Mouse (Mus musculus) splenic B cell, adult 2 months (primary cell): ENCODE data around the gene Ryr2.
A peak's percentile ranks its signal among the peaks of the same experiment; 100 is the strongest.
"Not testable (repeated sequence)": the region's sequence is repeated elsewhere in the genome, so short reads cannot be mapped to it uniquely, and the experiment has no call there.

Experiments used
- DNase-seq: peaks from one replicate; pipeline ENCODE4 v3.0.0-alpha.2; 2011; ENCODE audit warnings: low read depth, low spot score
- H3K27me3 ChIP-seq: 2 replicates; pipeline ENCODE4 v1.6.1; 2012; ENCODE audit warnings: mild to moderate bottlenecking, low read length, moderate library complexity, mixed read lengths; ENCODE audit not compliant: control insufficient read depth, poor library complexity, insufficient read depth, severe bottlenecking
- H3K36me3 ChIP-seq: 2 replicates; pipeline ENCODE4 v1.6.1; 2012; ENCODE audit warnings: mild to moderate bottlenecking, low read length, moderate library complexity, mixed read lengths; ENCODE audit not compliant: control insufficient read depth, poor library complexity, insufficient read depth, severe bottlenecking

Ryr2 gene

DNA sequence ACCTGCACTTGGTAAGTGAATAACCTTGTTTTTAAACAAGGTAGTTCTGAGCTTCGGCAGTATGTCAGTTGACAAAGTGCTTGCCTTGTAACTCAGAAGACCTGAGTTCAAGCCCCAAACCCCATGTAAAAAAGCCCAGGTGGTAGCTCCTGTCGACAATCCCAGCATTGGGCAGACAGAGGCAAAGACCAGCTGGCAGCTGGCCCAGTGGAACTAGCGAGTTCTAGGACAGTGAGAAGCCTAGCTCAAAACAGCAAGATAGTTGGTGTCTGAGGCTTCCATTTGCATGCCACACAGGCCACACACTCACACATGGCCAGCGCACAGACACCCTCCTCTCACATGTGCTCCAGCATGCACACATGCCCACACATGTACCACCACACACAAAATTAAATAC is 129.1 kb downstream of the Ryr2 start:
- no peak for DNase-seq
- Histone ChIP-seq H3K36me3 (no peaks in the 10 kb centered on the region), H3K27me3 (no peaks in the 10 kb centered on the region)

DNA sequence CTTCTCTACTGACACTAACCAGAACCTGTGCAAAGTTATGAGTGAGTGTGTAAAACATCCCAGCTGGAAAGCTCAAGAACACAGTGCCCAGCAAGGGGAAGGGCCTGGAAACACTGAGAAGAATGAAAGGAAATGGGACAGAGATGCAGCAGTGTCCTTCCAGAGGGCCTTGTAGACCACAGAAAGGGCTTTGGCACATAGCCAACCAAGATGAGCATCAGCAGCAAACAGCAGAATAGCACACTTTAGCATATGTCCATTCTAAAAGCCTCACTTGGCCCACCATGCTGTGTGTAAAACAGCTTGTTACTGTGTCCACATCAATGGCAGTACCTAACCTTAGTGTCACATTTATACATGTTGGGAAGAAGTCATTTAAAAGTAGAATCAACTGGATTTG is 142.4 kb downstream of the Ryr2 start:
- DNase-seq, result no peak
- H3K36me3 ChIP-seq, result no peaks in the 10 kb centered on the region
- no peaks in the 10 kb centered on the region for H3K27me3 ChIP-seq

DNA sequence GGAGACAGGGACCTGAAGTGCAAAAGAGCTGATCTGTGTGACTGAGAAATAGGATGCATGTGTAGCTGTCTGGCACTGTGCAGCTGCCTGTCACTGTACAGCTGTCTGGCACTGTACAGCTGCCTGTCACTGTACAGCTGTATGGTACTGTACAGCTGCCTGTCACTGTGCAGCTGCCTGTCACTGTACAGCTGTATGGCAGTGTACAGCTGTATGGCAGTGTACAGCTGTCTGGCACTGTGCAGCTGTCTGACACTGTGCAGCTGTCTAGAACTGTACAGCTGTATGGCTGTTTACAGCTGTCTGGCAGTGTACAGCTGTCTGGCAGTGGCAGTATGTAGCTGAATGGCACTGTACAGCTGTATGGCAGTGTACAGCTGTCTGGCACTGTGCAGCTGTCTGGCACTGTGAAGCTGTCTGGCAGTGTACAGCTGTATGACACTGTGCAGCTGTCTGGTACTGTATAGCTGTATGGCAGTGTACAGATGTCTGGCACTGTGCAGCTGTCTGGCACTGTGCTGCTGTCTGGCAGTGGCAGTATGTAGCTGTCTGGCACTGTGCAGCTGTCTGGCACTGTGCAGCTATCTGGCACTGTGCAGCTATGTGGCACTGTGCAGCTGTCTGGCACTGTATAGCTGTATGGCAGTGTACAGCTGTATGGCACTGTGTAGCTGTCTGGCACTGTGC is 147.1 kb downstream of the Ryr2 start:
- peak; percentile 1 for DNase-seq
- no peaks in the 10 kb centered on the region; the same call in 1 of the 2 replicates for H3K27me3 ChIP-seq
- no peaks in the 10 kb centered on the region for H3K36me3 ChIP-seq

DNA sequence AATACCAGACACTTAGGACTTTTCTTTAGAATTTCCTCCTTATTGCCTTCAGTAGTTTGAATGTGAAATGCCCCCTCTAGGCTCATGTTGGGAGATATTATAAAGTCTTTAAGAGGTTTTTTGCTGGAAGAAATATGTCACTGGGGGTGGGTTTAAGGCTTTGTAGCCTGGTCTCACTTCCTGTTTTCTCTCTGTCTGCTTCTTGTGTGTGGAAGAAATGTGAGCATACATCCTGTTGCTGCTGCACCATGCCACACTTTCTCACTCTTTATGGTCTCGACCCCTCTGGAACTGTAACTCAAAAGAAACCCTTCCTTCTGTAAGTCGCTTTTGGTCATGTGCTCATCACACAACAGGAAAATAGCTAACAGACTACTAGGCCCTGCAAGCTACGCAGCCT is 147.9 kb downstream of the Ryr2 start:
- no peaks in the 10 kb centered on the region for H3K36me3 ChIP-seq
- DNase-seq, result peak; percentile 38
- H3K27me3 ChIP-seq, result no peaks in the 10 kb centered on the region; the same call in 1 of the 2 replicates

DNA sequence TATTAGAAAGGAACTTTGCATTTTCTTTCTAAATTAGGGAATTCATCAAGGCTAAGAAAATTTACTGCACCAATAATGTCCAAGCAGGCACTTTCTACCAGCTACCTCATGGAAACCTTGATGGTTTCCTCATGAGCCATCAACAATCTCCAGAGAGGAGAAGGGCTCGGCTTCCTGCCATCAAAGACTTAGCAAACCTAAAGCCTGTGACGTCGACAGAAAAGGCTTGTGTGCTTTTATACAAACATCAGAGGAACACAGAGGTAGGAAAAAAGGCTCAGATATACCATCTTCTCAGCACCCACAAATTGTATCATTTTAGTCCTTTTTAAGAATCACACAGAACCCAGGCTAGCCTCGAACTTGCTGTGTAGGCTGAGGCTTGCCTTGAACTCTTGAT is 148.5 kb downstream of the Ryr2 start:
- no peaks in the 10 kb centered on the region; the same call in 1 of the 2 replicates for H3K27me3 ChIP-seq
- DNase-seq, result no peak
- no peaks in the 10 kb centered on the region for H3K36me3 ChIP-seq

DNA sequence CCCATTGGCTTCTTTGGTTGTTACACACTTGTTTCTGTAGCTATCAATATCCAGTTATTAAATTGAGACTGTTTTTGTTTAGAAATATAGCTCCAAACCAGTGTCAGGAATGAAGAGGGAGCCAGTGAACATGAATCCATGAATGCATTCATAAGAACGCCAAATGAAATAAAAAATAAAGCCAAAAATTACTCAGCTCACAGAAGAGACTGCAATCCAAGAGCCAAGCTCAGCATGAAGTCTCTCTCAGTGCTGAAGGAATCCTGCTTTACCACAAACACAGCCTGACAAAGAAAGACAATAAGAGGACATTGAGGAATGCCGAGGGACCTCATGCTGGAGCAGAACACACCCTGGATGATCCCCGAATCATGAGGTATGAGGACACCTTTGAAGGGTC is 154.8 kb downstream of the Ryr2 start:
- no peak for DNase-seq
- no peaks in the 10 kb centered on the region for H3K36me3 ChIP-seq
- H3K27me3 ChIP-seq, result no peaks in the 10 kb centered on the region; the same call in 1 of the 2 replicates

DNA sequence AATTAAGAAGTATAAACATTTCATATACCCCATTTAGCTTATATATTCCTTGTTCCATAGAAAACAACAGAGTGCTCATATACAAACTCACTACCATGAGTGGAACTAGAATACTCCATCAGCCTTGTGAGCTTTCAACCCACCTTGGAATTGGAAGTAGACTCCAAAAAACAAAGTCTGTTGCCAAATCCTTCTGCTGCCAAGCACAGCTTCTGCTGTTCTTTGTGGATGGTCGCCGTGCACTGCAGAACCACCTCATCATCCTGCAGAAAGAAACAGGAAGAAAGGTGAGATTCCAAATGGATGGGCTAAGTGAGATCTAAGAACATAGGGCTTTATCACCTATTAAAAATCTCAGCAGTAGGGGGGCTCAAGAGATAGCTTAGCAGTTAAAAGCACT is 161.0 kb downstream of the Ryr2 start:
- no peak for DNase-seq
- no peaks in the 10 kb centered on the region for H3K36me3 ChIP-seq

DNA sequence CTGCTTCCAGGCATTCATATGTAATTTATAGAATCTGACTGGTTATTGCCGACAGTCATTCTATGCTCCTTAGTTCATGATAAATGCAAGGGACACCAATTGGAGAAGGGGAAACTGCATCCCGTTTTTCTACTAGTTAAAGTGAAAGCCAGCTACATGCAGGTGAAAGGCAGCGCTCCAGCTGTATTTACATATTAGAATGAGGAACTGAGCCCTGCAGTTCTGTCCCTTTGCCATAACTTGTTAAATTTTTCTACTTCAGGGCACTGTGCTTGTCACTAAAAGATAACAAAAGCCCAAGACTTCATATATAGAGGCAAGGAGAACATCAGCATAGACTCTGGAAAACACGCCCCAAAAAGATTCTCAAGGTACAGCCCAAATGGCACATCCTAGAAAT is 165.0 kb downstream of the Ryr2 start:
- no peaks in the 10 kb centered on the region for H3K27me3 ChIP-seq
- DNase-seq, result no peak
- no peaks in the 10 kb centered on the region for H3K36me3 ChIP-seq

More for the DNA sequence above, 161.0 kb downstream of the Ryr2 start:
- no peaks in the 10 kb centered on the region for H3K27me3 ChIP-seq

DNA sequence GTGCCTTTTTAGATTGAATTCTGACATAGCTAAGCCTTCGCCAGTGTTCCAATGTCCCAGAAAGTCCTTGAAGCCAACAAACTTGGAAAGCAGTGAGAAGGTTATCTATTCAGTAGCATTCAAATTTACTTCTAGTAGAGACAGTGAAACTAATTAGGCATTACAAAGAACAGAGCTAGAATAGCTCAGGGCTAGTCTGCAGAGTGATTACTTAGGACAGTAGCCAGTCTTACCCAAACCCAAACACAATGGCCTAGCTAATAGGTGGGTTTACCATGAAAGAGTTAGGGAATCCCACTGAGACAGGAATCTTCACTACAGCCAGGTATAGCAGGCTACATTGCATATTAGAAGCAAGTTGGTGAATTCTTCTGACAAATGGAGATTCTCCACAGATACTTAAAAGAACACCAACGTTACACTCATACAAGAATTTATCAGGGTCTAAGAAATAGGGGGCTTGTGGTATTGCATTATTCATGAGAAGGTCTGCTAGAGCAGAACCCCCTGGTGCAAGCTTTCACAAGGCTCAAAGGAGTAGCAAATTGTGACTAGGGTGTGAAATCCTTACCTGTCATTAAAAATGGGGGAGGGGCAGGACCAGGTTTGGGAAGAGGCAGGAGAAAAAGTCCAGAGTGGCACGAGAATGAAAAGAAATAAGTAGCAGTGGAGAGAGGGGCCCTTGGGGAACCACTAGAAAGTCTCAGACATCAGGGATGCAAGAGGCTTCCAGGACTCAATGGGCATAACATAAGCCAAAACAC is 172.3 kb downstream of the Ryr2 start:
- H3K36me3 ChIP-seq, H3K27me3 ChIP-seq, DNase-seq: not testable (repeated sequence)

DNA sequence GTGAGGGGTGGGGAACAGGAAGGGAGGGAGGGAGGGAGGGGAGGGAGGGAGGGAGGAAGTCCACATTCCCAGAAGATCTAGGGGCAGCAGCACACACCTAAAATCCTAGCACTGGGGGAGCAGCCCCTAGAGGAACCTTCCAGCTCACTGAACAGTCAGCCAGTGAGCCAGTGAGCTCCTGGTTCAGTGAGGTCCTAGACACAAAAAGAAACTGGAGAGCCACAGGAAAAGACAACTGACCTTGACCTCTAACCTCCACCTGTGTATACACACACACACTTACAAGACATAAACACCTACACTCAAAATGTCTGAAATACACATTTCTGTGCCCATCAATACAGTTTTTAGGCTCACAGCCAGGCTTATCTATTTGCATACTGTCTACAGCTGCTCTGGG is 173.4 kb downstream of the Ryr2 start:
- no peak for DNase-seq
- no peaks in the 10 kb centered on the region for H3K36me3 ChIP-seq
- H3K27me3 ChIP-seq, result no peaks in the 10 kb centered on the region

DNA sequence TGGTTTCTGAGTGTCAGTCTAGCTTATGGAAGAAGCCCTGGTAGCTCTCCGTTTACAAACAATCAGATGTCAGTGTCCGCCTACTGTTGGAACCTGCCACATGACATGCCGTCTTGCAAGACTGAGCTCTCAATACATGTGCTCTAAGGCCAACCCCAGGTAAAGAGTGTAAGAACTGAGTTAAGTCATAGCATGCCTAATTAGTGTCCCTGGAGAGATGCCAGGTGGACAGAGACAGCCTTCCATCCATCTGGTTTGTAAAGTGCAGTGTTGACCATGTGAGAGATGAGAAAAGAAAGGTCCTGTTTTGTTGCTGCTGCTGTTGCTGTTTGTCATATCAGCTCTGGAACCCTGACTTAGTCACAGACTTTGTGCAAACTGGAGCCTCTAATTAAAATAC is 178.0 kb downstream of the Ryr2 start:
- no peak for DNase-seq
- no peaks in the 10 kb centered on the region for H3K27me3 ChIP-seq
- H3K36me3 ChIP-seq, result no peaks in the 10 kb centered on the region

DNA sequence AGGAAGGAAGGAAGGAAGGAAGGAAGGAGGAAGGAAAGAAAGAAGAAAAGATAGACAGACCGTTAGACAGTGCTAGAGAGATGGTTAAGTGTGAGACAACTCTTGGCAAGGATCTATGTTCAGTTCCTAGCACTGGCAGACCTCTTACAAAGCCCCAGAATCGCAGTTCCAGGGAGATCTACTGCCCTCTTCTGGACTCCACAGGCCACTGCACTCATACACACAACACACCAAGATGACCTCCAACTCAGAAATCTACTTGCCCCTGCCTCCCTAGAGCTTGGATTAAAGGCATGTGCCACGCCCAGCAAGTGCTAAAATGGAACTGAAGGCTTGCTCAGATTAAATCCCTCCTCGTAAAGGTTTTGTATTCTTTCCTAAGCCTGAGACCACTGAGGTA is 179.0 kb downstream of the Ryr2 start:
- DNase-seq, result no peak
- H3K36me3 ChIP-seq, result no peaks in the 10 kb centered on the region

DNA sequence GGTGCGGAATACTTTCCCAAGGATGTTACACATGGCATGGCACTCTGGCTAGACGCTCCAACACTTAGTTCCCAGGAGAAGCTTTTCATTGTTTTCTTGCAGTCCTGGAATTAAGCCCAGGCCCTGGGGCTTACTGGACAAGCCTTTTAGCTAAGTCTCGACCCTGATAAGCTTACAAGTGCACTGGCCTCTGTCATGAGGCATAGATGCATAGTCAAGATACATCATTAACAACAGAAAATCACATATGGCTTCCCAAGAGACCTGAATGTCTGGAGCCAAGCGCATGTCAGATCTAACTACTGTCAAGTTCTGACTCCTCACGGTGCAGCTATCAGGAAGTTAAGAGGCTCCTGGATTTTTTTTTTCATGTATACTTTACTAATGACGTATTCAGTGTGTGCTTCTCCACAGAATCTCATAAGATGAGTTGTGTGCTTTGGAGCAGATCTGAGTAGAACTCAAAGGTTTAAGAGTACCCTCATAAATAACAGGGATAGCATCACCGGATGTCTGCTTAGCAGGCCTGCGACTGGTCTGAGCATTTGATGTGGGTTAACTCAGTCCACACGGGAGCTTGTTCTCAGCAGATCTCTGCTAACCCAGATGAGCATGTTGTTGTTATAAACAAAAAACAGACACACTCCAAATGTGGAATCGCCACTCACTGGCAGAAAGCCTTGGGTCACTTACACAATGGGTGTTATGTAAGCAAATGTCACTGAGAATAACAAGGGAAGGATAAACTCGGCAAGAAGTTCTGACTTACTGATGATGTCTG is 179.8 kb downstream of the Ryr2 start:
- no peak for DNase-seq
- Histone ChIP-seq H3K27me3 (no peaks in the 10 kb centered on the region), H3K36me3 (no peaks in the 10 kb centered on the region)

More for the DNA sequence above, 179.0 kb downstream of the Ryr2 start:
- no peaks in the 10 kb centered on the region for H3K27me3 ChIP-seq

DNA sequence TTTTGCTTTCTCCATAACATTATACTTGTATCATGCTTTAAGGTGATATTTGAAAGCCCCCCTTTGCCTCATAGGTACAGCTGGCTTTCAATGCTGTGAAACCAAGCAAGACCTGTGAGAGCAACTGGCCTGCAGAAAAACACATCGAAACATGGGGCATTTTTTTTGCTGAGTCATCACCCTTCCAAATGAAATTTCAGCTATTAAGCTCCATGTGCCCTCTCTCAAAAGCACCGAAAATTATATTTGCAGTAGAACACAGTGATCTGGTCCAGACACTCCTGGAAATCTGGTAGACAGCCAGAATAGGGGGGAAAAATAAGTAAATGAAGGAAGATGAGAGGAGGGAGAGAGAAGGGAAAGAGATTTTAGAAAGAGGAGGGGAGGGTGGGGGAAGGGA is 180.5 kb downstream of the Ryr2 start:
- DNase-seq, result no peak
- Histone ChIP-seq H3K36me3 (no peaks in the 10 kb centered on the region), H3K27me3 (no peaks in the 10 kb centered on the region)

DNA sequence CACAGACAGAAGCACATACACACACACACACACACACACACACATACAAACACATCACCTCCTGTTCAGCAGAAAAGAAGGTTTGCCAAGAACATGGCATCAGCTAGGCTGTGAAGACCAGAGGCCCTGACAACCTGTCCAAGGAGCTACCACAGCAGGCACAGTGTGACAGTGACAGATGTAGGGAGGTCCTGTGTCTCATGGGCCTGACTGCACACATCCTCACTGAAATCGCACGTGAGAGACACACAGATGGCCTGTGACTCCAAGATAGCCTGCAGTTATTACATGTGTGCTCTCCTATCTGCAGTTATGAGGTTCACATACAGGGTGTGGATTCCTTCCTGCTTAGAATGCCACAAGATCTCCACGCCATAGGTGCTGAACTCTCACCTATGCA is 182.0 kb downstream of the Ryr2 start:
- DNase-seq, result no peak
- H3K27me3 ChIP-seq, result no peaks in the 10 kb centered on the region
- H3K36me3 ChIP-seq, result no peaks in the 10 kb centered on the region
